Mouse (Mus musculus) layer of hippocampus, postnatal 10 days (tissue): ENCODE measurements around the gene Rai14. TPM values are rescaled to one million over a fixed set of nuclear protein-coding genes. Genes with fewer than 3 reads are reported as not detected.

Experiments
- DNase-seq, 2 experiments: peaks; one replicate each; pipeline ENCODE4 v3.0.0; 2021; ENCODE audit warnings: low spot score in 2 of 2
- total RNA-seq, 2 experiments: library from RNA; stranded (reverse); gene quantifications; 2 replicates each; pipeline ENCODE4 v1.2.3; 2021

Rai14 gene
- total RNA-seq, 2 experiments from 2014 or later: 10.8 to 12.5 TPM

DNA sequence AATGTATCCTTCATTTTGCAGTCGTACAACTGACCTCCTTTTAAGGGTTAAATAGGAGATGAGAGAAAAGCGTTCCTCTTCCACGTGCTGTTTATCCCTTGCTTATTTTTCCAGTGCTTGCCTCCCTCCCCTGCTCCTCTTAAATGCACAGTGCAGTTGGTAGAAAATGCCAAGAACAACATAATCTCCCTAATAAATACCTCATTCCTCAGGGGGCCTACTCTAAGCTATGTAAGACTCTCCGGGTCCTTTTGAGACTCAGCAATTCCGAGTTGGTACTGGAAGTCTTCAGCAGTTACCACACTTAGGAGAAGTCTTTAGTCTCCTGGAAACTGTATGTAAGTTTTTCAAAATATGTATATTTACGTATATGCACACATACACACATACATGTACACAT is 22.9 kb downstream of the Rai14 start:
- no peak for DNase-seq

DNA sequence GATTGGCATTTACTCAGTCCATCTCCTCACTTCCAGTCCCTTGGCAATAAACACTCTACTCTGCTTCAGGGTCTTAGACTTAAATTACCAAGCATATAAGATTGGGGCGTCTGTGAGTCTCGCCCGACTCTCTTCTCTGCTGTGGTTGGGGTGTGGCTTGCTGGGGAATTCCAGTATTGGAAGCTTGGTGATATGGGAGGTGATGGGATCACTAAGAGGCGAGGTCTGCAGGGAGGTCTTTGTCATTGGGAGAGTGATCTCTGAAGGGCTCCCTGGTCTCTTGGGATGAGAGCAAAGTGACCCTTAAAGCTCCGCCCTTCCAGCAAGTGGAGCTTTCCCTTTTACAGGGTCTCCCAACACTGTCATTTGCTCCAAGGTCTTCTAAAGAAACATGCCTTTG is 23.5 kb downstream of the Rai14 start:
- no peak for DNase-seq

- DNase-seq: no peak
These were observed 24.2 kb downstream of the Rai14 start for GRCm38 (mm10) chr15:10690219-10690618.

DNA sequence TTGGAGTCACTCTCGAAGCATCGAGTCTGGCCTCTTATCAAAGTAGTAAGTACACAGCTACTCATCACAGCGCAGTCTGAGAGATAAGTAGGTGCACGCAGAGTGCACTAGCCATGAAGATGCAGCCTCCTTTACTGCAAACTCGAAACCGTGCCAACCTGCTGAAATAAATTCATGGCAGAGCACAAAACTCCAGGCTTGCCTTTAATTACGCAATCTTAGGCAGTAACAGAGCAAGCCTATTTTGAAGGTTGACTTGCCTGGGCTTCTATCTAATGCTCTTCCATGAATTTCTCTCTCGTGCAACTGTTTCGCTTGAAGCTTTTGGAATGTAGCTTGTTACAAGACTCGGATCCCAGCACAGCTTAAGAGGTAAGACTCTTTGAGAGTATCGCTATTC is 25.1 kb downstream of the Rai14 start:
- no peak for DNase-seq

GRCm38 (mm10) chr15:10688686-10689085 is 25.7 kb downstream of the Rai14 start:
- DNase-seq: no peak

- DNase-seq: no peak
These were observed 27.1 kb downstream of the Rai14 start for GRCm38 (mm10) chr15:10687365-10687764.

DNA sequence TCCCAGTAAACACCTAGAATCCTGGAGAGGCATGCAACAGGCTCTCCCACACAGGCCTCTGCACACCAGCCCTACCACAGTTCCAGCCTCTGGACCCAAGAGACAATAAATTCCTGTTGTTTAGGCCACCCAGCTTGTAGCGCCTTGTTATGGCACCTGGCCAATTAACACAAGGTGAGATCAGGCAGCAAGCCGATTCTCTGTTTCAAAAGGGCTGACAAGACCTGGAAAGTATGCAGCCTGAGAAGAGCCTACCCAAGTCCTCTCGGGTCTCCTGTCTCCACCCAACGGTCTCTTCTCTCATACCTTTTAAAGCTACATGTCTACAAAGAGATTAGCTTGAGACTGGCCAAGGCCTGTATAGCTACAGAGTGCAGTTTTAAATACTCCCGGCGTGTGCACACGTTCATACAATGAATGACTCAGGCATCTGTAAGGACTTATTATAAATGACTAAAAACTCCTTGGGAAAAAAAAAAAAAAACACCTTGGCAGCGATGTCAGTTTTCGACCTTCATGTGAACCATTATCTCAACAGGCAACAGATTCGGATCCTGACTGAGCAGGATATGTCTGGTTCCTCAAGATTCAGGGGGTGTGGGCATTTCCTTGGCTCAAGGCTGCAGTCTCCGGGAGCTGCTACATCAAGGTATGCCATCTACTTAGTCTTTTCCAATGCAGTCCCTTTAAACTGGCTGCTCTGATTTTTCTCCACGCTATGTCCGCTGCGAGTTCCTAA is 28.6 kb downstream of the Rai14 start:
- no peak for DNase-seq

- no peak for DNase-seq
These were observed 30.7 kb downstream of the Rai14 start for GRCm38 (mm10) chr15:10683687-10684203.

GRCm38 (mm10) chr15:10680514-10680913 is 33.9 kb downstream of the Rai14 start:
- DNase-seq: no peak

DNA sequence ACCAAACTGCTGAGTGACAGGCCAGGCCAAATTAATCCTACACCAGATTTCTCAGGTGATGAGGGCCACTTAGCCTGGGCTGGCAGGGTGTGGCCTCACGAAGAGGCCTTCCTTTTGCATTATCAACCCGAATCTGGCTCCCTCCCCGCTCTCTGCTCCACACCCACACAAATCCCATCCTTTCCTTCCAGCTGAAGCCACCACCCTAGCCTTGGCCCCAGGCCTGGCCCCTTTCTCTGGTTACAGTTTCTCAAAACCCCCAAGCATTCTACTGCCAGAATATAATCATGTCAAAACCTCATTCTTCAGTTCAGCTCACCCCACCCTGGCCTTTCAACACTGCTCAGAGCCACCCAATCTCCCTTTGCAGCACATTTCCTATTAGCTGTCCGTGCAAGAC is 34.9 kb downstream of the Rai14 start:
- DNase-seq: no peak

DNA sequence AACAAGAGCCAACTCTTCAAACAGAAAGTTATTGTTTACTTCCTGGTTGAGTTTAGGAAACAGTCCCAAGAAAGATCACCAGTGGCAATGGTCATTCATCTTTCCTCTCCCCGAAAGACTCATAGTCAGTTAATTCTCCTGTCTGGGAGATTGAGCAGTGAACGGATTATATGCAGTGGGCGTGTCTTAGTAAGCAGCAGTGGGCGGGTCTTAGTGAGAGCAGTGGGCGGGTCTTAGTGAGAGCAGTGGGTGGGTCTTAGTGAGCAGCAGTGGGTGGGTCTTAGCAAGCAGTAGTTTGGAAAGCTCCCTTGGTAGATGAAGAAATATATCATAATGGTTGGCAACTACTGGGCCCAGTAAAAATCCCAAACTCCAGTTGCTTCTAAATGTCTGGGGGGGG is 38.6 kb downstream of the Rai14 start:
- no peak for DNase-seq

- DNase-seq: no peak
These were observed 41.5 kb downstream of the Rai14 start for GRCm38 (mm10) chr15:10672880-10673279.

DNA sequence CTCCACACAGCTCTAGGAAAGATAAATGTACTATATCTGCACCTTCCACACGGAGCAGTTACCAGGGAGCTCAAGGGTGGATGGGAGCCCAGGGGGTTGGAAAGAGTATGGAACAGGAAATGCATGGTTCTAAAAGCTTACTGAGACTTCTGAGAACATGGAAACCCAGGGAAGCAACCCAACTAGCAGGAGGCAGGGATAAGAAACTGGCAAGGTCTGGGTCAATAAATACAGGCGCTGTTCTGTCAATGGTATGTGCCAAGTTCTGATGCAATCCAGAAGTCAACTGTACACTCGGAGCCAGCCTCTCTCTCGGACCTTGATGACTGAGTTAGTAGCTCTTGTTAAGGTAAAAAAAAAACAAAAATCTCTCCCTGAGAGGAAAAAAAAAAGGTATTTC is 42.6 kb downstream of the Rai14 start:
- DNase-seq: no peak

DNA sequence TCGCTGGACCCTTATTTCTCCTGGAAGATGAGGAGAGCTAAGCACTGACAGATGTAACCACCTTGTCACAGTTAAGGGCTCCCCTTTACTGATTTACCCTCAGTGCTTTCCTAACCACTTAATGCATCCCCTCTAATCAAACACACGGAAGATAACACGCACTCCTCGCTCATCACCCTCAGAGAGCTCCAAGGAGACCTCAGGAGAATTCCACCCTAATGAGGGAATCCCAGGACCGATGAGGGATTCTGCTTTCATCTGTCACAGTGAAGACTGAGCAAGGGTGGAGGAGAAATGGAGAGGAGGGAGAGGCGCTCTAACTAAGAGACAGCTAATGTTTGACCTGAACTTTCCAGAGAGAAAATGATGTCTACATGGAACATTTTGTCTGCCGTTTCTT is 44.3 kb downstream of the Rai14 start:
- DNase-seq: no peak

DNA sequence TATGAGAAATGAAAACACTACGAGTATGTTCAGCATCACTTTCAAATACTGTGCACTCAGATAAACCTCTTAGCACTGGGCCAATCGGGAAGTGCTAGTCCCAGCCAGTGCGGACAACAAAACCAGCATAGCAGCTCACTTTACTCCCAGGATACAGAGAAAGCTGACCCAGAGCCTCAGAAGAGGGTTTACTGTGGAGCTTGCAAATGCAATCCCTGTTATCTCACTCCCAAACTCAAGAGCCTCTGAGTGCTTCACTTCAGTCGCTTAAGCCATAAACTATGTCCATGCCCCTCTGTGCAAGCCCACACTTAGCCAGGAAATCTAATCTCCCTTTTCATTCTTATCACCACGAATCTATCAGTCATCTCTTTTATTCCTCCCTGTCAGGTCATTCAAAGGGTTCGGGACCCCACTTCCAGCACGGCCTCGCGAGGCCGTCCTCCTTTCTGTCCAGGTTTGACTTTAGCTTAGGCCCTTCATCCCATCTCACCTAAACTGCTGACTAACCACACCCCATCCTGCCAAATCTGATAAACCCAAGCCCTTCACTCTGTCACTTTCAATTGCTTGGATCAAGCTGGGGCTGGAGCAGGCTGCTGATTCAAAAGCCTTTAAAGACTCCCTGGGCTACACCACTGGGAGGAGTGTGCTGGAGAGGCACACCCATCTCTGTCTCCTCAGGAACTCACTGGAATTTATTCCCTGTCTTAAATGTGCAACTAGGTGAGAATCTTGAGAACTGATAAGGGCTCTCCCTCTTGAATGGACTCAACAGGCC is 46.1 kb downstream of the Rai14 start:
- no peak for DNase-seq

- DNase-seq: no peak
These were observed 48.6 kb downstream of the Rai14 start for GRCm38 (mm10) chr15:10665816-10666215.

DNA sequence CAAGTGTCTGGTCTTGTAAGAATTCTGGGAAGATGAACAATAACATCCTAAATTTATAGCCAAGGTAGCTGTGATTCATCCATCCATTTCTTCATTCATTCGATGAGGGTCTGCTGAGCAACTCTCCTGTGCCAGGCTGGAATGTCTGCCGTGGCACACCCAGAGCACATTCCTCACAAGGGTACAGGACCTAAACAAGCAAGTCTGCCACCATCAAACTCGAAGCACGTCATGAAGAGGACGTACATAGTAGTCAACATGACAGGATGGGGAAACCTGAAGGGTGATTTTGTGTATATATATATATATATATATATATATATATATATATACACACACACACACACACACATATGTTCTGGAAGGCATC is 49.9 kb downstream of the Rai14 start:
- DNase-seq: no peak

DNA sequence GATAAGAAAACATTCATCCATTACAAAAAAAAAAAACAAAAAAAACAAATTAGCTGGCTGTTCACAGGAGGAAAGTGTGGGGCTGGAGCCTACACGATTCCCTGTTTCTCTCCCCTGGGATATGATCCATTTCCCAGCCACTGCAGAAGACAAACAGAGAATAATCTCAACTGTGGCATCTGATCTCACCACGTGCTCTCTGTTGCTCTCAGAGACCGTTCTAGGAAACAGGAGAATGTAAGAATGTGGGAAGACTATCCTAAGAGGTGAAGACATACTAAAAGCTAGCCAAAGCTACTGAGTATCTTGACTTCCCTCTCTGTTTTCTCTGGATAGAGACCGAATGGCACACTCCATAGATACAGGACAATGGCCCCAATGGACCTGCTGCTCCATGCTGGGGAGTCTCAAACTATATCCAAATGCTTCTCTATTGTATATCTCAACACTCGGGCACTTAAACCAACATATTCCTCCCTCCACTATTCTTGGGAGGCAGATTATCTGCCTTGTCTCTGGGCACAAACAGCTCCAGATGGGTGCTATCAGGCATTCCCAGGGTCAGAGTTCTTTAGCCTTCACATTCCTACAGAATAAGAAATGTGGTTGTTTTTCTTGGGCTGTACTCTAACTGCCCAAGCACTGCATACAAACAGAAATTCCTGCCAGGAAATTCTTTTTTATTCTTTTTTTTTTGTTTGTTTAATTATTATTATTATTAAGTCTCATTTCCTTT is 50.5 kb downstream of the Rai14 start:
- DNase-seq: no peak

GRCm38 (mm10) chr15:10661961-10662606 is 52.3 kb downstream of the Rai14 start:
- DNase-seq: no peak

GRCm38 (mm10) chr15:10658803-10659202 is 55.6 kb downstream of the Rai14 start:
- no peak for DNase-seq

- no peak for DNase-seq
These were observed 58.3 kb downstream of the Rai14 start for GRCm38 (mm10) chr15:10656146-10656545.
